Comparison of ENCODE assay signal across 21 mouse cellular contexts in the genomic region with DNA sequence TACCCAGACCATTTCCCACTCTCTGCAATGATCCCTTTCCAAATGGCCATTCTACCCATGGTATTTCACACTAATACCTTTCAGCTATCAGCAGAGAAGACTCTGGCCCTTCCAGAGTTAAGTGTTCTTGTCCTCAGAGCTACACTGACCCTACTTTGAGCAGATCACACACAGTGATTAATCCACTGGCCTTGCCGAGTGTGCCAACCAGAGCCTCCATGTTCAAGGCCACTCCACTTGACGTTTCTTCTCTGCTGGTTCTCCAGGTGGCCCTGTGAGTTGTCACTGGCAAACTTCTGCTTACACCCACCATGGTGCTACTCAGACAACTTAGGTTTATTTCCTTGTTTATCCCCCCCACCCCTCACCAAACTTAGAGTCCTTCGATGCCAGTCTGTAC.
DNase-seq lines count a peak whose midpoint lies in the region; TF ChIP-seq lines count a peak whose summit lies in the region.
"Had no signal": no experiment of that assay in that cellular context is flagged by ENCODE, and none has a peak within 500 bp of the region (broad histone marks: within the 10 kb centered on the region; RNA-seq: fewer than 3 reads in every experiment).

No protein-coding gene starts in this region.

- DNase-seq in liver, adult 2 months (ENCODE audit: extremely low read depth, low read depth, low spot score), result peak; percentile 15
- no peak for DNase-seq in liver
- peak; percentile 81 for DNase-seq in adrenal gland, adult 8-10 months
- peak; percentile 55 for DNase-seq in adrenal gland, postnatal 14 days
- no peak for DNase-seq in lung, postnatal 10 days
- no peak for DNase-seq in thymus, postnatal 25 days
- DNase-seq: cerebellum, adult 18-20 months; cerebellum, adult 9-10 months; cerebellum, postnatal 14 days; forebrain, postnatal 0 days; gastrocnemius, adult 2 months; gastrocnemius, postnatal 14 days; heart, adult 2 months; heart, postnatal 14 days; heart, postnatal 4 days had no signal

- WGBS in liver, adult 2 months, result 83% methylated on average over 3 of the region's 3 CpGs

- no peak for TF ChIP-seq POLR2A in liver, adult 2 months (IDR thresholded peaks at IDR 0.05; ENCODE audit: extremely low read depth, insufficient read depth, low read length)

- TF ChIP-seq CTCF in liver, adult 2 months (IDR thresholded peaks at IDR 0.05; ENCODE audit: low read depth, low read length), result no peak

- H3K27ac ChIP-seq in liver, adult 2 months (replicated peaks; ENCODE audit: insufficient read depth, low read depth, low read length), result no peak overlapping the region
- H3K27ac ChIP-seq: embryonic facial prominence, embryonic 12.5 days; embryonic facial prominence, embryonic 15.5 days; gastrocnemius, adult 2 months; heart, adult 2 months; heart, embryonic 10.5 days; heart, embryonic 13.5 days; hindbrain, embryonic 14.5 days; hindbrain, postnatal 0 days had no signal

- H3K4me3 ChIP-seq in liver, adult 2 months (ENCODE audit: insufficient read depth, low read depth, low read length), result no peak overlapping the region
- H3K4me3 ChIP-seq: embryonic facial prominence, embryonic 12.5 days; embryonic facial prominence, embryonic 15.5 days; gastrocnemius, adult 2 months; heart, adult 2 months; heart, embryonic 10.5 days; heart, embryonic 13.5 days had no signal

- no peaks in the 10 kb centered on the region for H3K79me2 ChIP-seq in liver, adult 2 months (ENCODE audit: control insufficient read depth, insufficient read depth, low read length)

- H3K36me3 ChIP-seq in liver, adult 2 months (ENCODE audit: control insufficient read depth, insufficient read depth, low read length), result no peaks in the 10 kb centered on the region
- H3K36me3 ChIP-seq: embryonic facial prominence, embryonic 12.5 days; embryonic facial prominence, embryonic 15.5 days; heart, embryonic 10.5 days; heart, embryonic 13.5 days had no signal

- no peak overlapping the region for H3K9ac ChIP-seq in liver, adult 2 months (ENCODE audit: low read depth, low read length)
- H3K9ac ChIP-seq: embryonic facial prominence, embryonic 12.5 days; embryonic facial prominence, embryonic 15.5 days; forebrain, postnatal 0 days; heart, embryonic 13.5 days; hindbrain, embryonic 14.5 days had no signal

- no peaks in the 10 kb centered on the region for H3K4me1 ChIP-seq in liver, adult 2 months (ENCODE audit: control insufficient read depth, insufficient read depth, low read length)
- H3K4me1 ChIP-seq: embryonic facial prominence, embryonic 12.5 days; embryonic facial prominence, embryonic 15.5 days; heart, embryonic 13.5 days had no signal

- no peaks in the 10 kb centered on the region for H3K27me3 ChIP-seq in liver, adult 2 months (ENCODE audit: control insufficient read depth, insufficient read depth, low read length)
- H3K27me3 ChIP-seq: embryonic facial prominence, embryonic 12.5 days; embryonic facial prominence, embryonic 15.5 days; heart, embryonic 13.5 days had no signal

Comparison
In these comparisons a context has a peak if more than half of its experiments do, and no peak if none do; other contexts are left out.
1. DNase-seq: peak in liver, adult 2 months (single experiment), adrenal gland, adult 8-10 months (single experiment) and adrenal gland, postnatal 14 days (single experiment); none in liver (single experiment), lung, postnatal 10 days (single experiment) and thymus, postnatal 25 days (single experiment).